Mouse (Mus musculus) ovary, postnatal 10 days (tissue): ENCODE results near the gene Gm20388.

Experiments used
- DNase-seq: peaks from one replicate; pipeline ENCODE4 v3.0.0; 2022; ENCODE audit warnings: low spot score

Gene Gm20388

DNA sequence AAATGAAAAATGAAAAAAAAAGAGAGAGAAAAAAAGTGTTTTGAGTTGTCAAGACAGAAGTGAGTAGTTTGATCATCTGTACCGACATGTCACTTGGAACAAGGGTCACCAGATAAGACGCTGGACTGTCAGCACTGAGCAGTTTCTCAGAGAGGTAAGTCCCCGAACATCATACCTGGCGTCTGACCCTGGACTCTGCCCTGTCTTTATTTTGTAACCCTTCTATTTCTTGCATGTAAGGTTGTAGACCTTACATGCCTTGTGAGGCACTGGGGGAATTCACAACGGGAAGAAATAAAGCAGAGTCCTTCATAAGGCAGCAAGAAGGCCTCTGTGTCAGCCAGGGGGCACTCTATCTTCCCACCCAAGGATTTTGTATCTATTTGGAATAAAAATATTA is 2014.0 kb downstream of the Gm20388 start:
- no peak for DNase-seq

DNA sequence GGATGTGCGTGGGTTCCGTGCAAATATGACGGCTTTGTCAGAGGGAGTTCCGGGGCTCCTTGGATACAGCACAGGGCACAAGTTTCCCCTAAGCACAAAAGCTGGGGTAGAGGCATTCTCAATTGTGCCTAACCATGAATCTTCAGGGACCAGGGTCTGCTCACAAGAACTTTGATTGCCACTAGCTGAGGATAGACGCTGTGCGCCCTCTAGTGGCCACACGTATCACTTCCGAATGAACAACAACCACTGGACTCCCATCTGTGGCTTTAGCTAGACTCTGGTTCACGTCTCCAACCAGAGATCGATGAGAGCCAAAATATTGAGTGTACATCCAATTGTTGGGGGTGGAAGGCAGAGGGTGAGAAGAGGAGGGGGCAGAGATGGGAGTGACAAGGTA is 2015.0 kb downstream of the Gm20388 start:
- DNase-seq, result peak; percentile 41

DNA sequence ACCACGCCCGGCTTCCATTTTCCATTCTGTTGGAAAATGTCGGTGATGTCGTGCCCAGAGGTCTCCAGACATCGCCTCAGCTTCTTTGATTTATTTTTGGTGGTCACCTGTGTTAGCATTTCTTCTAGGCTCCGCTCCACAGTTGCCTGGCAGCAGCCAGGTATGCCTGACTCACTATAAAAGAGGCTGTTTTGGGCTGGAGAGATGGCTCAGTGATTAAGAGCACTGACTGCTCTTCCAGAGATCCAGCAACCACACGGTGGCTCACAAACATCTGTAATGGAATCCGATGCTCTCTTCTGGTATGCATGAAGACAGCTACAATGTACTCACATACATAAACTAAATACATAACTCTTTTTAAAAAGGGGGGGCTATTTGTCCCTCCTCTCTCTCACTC is 2015.6 kb downstream of the Gm20388 start:
- DNase-seq, result no peak

GRCm38 (mm10) chr8:121927316-121927715 is 2016.7 kb downstream of the Gm20388 start:
- no peak for DNase-seq

GRCm38 (mm10) chr8:121930047-121930446 is 2019.4 kb downstream of the Gm20388 start:
- DNase-seq, result no peak

DNA sequence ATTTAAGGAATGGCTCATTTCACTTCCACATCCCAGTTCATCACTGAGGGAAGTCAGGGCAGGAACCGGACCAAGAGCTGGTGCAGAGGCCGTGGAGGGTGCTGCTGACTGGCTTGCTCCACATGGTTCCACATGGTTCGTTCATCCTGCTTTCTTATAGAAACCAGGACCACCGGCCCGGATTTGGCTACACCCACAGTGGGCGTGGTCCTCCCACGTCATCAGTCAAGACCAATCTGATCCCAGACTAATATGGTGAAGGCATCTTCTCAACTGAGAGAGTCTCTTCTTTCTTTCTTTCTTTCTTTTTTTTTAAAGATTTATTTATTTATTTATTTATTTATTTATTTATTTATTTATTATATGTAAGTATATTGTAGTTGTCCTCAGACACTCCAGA is 2020.9 kb downstream of the Gm20388 start:
- DNase-seq, result no peak

DNA sequence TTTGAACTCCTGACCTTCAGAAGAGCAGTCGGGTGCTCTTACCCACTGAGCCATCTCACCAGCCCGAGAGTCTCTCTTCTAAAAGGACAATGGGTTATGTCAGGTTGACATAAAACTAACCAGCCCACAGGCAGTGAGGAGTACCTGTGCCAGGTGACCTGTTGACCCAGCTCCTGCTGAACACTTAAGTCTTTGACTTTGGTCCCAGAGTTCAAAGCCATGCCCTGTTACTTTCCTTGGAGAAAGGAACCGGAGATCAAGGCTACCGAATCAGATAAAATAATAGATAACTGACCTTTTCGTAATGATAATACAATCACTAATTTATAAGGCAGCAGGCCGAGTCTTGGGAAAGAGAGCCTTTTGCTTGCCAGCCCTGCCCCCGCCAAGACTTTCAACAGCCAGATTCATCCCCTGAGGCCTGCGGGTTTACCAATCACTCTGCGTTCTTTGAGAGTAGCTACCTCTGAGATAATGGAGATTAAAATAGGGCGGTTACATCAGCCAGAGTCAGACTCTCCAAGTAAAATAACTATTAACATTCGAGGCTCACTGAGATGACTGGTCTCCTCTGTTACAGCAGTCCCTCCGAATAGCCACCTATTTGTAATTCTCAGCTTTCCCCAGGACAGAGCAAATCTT is 2021.5 kb downstream of the Gm20388 start:
- DNase-seq, result no peak

DNA sequence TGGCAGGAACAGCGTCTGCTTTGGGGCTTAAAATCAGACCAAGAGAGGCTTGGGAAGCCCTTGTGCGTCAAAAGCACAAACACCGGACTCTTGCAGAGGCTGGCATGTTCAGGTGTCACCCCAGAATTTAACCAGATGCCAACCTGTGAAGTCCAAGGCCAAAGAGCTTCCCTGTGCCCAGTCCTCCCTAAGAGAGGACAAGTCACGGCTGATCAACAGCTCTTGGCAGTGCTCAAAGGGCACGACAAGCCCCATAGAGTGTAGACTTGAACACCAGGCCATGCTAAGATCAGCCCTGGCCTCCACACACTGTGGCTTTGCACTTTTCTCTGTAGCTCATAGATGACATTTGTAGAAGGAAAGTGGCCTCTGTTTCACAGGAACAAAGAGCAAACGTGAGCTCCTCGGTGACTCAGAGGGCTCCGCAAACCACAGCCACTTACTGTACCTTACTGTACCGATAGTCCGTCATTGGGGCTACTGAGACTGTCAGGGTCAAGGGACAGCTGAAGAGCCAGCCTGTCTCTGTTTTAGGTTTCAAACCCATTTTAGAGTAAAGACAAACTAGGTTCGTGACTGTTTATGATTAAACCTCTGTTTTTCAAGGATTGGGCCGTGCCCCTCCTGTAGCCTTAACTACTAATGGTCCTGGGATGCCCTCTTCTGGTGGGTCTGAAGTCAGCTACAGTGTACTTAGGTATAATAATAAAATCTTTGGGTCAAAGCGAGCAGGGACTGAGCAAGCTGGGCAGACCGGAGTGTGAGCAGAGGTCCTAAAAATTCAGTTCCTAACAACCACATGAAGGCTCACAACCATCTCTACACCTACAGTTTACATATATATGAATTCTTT is 2022.3 kb downstream of the Gm20388 start:
- no peak for DNase-seq

GRCm38 (mm10) chr8:121934506-121934905 is 2023.9 kb downstream of the Gm20388 start:
- DNase-seq, result no peak

DNA sequence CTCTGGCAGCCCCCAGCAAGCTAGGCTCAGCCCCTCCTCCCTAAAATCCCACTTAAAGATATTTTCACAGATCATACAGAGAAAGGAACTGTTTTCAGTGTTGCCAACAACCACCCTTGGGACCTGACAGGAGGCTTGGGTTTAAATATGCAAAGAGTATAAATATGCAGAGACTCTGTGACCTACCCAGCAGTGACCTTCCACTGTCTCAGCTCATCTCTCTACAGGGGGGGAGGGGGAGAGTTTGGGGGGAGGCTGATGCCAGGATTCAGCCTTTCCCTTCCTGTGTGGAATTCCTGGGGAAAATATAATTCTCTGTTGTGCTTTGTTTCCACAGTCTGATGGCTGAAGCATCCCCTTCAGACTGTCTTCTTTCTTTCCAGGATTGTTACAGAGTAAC is 2024.3 kb downstream of the Gm20388 start:
- no peak for DNase-seq

DNA sequence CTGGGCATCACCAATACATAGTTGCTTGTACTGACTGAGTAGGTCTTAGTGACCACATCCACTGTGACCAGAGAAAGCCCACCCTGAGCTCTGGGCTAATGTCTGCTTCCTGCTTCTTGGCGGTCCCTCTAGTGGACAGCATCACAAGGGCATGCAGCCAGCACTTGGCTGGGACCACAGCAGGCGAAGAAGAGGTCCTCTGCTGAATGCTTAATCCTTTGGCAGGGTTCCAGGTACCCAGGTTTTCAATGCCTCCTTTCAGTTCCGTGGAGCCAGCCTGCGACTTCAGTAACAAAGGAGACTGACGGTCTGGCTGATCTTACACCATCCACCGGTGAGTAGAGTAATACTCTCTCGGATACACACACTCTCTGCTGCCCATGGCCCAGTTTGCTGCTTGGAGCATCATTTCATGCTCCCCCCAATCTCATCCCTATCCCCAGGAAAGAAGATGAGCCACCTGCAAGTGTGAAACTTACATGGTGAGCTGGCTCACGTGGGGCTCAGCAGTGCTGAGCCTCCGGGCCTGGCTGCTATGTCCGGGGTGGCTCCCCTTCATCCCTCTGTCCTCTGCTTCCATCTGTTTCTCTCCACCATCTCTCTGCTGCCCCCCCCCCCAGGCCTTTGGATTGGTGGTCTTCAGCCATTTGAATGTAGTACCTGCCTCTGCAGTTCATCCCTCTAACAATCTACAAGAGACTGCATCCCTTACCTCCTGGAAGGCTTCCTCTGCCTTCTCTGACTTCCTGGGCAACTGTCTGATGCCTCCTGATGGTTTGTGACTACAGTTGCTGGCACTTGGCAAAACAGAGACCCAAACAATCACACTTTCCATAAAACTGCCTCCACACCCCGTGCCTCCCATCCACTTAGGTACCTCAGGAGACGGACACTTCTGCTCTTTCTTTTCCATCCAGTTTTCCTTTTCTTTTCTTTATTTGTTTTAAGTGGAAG is 2025.0 kb downstream of the Gm20388 start:
- DNase-seq, result no peak

DNA sequence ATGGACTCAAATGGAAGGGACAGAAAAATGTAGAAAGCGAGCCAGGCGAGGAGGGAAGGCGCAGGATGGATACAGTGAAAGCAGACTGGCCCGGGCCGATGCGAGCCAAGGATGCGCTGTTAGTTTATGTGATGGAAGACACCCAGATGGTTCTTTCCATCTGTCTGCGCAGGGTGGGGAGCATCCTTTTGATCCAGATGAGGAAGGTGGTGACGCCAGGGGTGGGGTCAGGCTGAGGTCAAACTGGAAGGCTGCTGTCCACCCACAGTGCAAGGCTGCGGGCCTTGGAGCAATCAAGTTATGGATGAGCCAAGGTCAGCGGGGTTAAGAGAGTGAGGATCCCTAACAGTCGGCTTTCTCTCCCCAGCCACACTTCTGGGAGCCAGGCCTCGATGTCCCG is 2025.8 kb downstream of the Gm20388 start:
- no peak for DNase-seq

DNA sequence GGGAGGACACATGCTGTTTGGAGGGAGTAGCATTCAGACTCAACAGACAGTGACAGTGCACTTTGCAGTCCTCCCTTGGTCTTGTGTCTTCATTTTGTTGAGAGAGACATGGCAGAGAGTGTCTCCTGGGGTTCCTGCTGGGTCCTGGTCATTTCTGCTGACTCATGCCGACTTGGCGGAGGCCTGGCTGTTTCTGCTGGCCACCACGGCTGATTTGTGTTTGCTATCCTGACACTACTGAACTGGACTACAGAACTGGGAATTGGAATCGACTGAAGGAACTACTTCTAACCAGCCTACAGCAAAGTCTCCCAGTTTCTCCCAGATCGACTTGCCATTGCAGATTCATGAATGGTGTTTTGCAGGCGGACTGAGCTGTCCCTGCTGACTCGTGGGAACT is 2028.1 kb downstream of the Gm20388 start:
- no peak for DNase-seq

- no peak for DNase-seq
Measured at GRCm38 (mm10) chr8:121943057-121943540, 2032.5 kb downstream of the Gm20388 start.

GRCm38 (mm10) chr8:121943716-121944115 is 2033.1 kb downstream of the Gm20388 start:
- DNase-seq, result no peak

DNA sequence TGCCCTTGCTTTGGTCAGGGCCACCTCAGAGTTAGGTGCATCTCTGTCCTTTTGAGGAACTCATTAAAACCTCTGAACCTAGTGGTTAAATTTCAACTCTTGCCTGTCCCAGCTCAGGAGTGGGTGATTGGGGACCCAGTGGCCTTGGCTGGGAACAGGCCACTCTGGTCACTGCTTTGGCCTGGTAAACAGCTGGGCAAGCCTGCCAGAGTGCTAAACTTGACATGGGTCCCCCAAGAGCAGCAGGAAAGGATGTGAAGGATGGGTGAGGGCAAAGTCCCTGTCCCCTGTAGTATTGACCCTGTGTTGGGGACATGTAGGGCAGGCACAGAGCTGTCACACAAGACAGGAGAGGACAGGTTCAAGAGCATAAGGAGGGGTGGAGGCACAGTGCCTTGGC is 2034.2 kb downstream of the Gm20388 start, which contains the start of gene Car5a:
Car5a (minus strand) TSS at position 74 of the 400 bp plus-strand sequence.
- DNase-seq, result no peak

DNA sequence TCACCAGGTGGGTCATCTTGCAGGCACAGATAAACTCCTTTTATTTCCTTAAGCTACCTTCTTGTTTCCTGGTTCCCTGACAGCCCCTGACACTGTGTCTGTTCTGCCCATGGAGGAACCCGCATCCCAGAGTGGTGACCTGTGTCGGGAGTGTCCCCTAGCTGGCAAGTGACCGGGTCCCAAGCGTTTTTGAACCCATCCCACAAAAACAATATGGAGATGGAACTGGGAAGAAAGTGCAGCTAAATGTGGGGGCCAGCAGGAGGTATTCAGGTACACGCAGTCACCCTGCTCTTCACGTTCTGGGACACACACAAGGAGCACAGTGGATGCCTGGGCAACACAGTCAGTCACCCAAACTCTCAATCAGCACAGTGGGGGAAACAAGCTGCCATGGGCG is 2035.7 kb downstream of the Gm20388 start:
- DNase-seq, result no peak

DNA sequence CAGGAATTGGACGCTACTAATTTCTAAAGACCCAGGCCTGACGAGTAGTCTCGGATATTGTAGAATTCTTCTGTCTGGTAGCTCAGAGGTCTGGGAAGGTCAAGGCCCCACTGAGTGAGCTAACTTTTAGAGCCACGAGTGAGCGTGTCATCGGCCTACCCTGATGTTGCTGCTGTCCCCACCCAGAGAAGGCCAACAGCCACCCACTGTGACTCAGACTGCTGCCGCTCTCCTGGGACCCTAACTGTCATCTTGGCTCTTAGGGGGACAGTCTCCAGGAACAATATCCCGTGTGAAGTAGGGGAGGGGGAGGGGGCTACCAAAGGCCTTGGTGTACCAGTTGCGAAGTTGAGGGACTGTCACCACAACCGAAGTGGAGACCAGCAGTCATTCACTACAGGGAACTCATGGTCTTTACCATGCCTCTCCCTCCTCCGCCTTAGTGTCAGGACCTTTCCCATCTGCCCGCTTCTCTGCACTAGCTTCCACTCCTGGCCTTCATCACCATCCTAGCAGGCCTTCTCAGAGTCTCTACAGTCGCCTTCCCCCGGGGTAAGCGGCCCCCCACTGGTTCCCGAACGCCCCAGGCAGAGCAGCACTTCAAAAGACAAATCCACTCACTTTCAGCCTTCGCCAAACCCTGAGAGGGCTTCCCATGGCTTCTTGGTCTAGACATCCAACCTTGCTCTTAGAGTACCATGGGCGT is 2036.6 kb downstream of the Gm20388 start:
- DNase-seq, result no peak

DNA sequence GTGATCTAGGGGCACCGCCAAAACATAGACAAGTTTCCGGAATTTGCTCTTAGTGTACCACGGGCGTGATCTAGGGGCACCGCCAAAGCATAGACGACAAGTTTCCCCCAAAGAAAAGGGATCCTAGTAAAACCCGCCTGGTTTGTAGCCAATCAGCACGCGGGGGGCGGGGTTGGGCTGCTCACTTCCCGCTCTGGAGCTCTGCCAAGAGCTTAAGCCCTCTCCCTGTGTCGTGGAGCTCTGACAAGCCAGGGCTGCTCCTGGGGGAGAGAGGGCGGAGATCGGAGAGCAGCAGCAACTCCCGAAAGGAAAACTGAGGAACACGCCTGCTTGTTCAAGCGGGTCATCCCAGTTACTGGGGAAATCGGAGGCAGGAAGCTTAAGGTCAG is 2037.1 kb downstream of the Gm20388 start:
- peak; percentile 72 for DNase-seq

DNA sequence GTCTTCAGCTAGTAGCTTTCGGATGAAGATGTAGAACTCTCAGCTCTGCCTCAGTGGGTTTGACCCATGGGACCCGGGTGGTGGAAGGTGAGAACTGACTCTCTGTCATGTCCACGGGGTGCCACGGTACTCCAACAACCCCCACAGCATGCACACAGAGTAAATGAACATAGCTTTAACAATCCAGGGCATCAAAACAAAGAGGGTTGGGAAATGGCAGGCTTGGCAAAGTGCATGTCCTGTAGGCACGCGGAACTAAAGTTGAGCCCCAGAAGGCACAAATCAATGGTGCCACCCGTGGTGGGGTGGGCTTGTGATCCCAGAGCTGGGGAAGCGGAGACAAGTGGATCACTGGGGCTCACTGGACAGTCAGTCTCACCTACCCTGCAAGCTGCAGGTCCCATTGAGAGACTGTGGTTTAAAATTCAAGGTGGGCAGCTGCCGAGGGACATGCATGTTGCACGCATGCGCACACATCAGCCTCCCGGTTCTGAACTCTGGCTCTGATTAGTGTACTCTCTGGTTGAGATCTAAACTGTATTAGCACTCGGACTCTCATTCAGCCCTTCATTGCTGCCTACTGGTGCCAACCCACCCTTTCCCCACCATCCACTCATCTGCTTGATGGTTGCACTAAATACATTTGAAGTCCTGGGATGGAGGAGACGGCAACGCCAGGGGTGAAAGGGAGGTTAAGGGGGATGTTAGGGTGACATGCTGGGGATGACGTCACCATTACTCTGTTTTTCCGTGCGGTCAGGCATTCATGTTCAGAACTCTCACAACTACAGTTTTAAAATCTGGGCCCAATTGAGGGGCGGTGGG is 2037.9 kb downstream of the Gm20388 start:
- no peak for DNase-seq
